8 mouse cellular contexts compared by ENCODE assay signal in genomic region chr14:61327618-61328450, GRCm38 (mm10). TPM values are rescaled to one million over a fixed set of nuclear protein-coding genes. Genes with fewer than 3 reads are reported as not detected.
DNase-seq lines count a peak whose midpoint lies in the region; ATAC-seq and TF ChIP-seq lines count a peak whose summit lies in the region.

No protein-coding gene starts in this region.

- 0 out of 2 replicates have a peak, but pooled peaks cover 4% of the 10 kb centered on the region for H3K9me3 ChIP-seq in embryonic facial prominence, embryonic 10.5 days
- no peaks in the 10 kb centered on the region for H3K9me3 ChIP-seq in intestine, postnatal 0 days (ENCODE audit: control insufficient read depth)
- peaks cover 4% of the 10 kb centered on the region for H3K9me3 ChIP-seq in megakaryocyte, embryonic 14.5 days

- ATAC-seq in intestine, postnatal 0 days: peak; percentile 63; the same call in 1 of the 2 replicates

- peaks cover 19% of the 10 kb centered on the region for H3K4me1 ChIP-seq in embryonic facial prominence, embryonic 10.5 days
- no peaks in the 10 kb centered on the region for H3K4me1 ChIP-seq in intestine, postnatal 0 days (replicated peaks; ENCODE audit: control insufficient read depth, insufficient read depth, low read length)
- peaks cover 24% of the 10 kb centered on the region for H3K4me1 ChIP-seq in megakaryocyte, embryonic 14.5 days

- peak overlapping the region; percentile 47 for H3K4me3 ChIP-seq in embryonic facial prominence, embryonic 10.5 days
- H3K4me3 ChIP-seq in intestine, postnatal 0 days (ENCODE audit: low read depth, low read length): no peak overlapping the region
- H3K4me3 ChIP-seq in megakaryocyte, embryonic 14.5 days (replicated peaks): peak overlapping the region; percentile 85

- TF ChIP-seq CTCF in intestine, postnatal 0 days (IDR thresholded peaks at IDR 0.05; ENCODE audit: low read depth): peak; percentile 36; the same call in 1 of the 2 replicates

- no peaks in the 10 kb centered on the region for H3K36me3 ChIP-seq in embryonic facial prominence, embryonic 10.5 days (replicated peaks)
- H3K36me3 ChIP-seq in intestine, postnatal 0 days (ENCODE audit: control insufficient read depth, insufficient read depth): no peaks in the 10 kb centered on the region
- no peaks in the 10 kb centered on the region for H3K36me3 ChIP-seq in megakaryocyte, embryonic 14.5 days (replicated peaks; ENCODE audit: low read length)

- H3K27me3 ChIP-seq in embryonic facial prominence, embryonic 10.5 days (replicated peaks; ENCODE audit: low read depth, poor library complexity, severe bottlenecking): no peaks in the 10 kb centered on the region
- no peaks in the 10 kb centered on the region for H3K27me3 ChIP-seq in intestine, postnatal 0 days (replicated peaks; ENCODE audit: control insufficient read depth, insufficient read depth, low read length)
- H3K27me3 ChIP-seq in megakaryocyte, embryonic 14.5 days (replicated peaks): peaks cover 10% of the 10 kb centered on the region

- H3K4me2 ChIP-seq in intestine, postnatal 0 days (replicated peaks; ENCODE audit: low read depth): peak overlapping the region; percentile 44

- intact Hi-C loops in left cerebral cortex, postnatal 14 days (cut with DNase I): no loop called here

- peak; percentile 77 for DNase-seq in adrenal gland, postnatal 14 days
- peak; percentile 62 for DNase-seq in embryonic facial prominence, embryonic 10.5 days (ENCODE audit: low spot score)
- DNase-seq in heart, adult 18-20 months: peak; percentile 81 to 90
- DNase-seq in left cerebral cortex, postnatal 14 days (ENCODE audit: low spot score in 2 of 2): peak; percentile 89 to 96
- peak; percentile 93 to 96 for DNase-seq in right cerebral cortex, postnatal 10 days (ENCODE audit: low spot score in 2 of 2)
- DNase-seq in urinary bladder, postnatal 14 days (ENCODE audit: low spot score): peak; percentile 69

- 33% methylated on average over 19 of the region's 19 CpGs for WGBS in embryonic facial prominence, embryonic 10.5 days
- 38% methylated on average over 19 of the region's 19 CpGs for WGBS in intestine, postnatal 0 days

- H3K27ac ChIP-seq in embryonic facial prominence, embryonic 10.5 days (replicated peaks): peak overlapping the region; percentile 15
- H3K27ac ChIP-seq in intestine, postnatal 0 days (ENCODE audit: low read depth, low read length): no peak overlapping the region

- no peak overlapping the region for H3K9ac ChIP-seq in intestine, postnatal 0 days (ENCODE audit: low read depth, low read length)

RNA-seq across cellular contexts. Expression of gene Arl11, which starts 18.3 kb away (rescaled TPM):
- 0.34 and 0.37 TPM in 2 replicates for total RNA-seq in adrenal gland, postnatal 14 days (2021)
- 0.30 and 0.36 TPM in 2 replicates for polyA plus RNA-seq in embryonic facial prominence, embryonic 10.5 days (2016; fragmentation: Nextera tagmentation; extraction: Ambion mirVana)
- total RNA-seq in heart, adult 18-20 months (2021): 1 to 10 TPM in 1 of 2 experiments, under 1 TPM in 1; 0.75 to 1.3 TPM
- polyA plus RNA-seq in intestine, postnatal 0 days (2015; fragmentation: Nextera tagmentation; extraction: Ambion mirVana): 1.4 and 1.5 TPM in 2 replicates
- under 1 TPM; 0.70 to 0.82 TPM for total RNA-seq in left cerebral cortex, postnatal 14 days (2021)
- 10.9 TPM in 1 of 2 replicates, not detected in the other for polyA plus RNA-seq in megakaryocyte, embryonic 14.5 days (2012; ENCODE audit: insufficient read depth, low replicate concordance)

RNA-seq across cellular contexts. Expression of gene Ebpl, which starts 32.4 kb away (rescaled TPM):
- 3.9 and 5.0 TPM in 2 replicates for total RNA-seq in adrenal gland, postnatal 14 days (2021)
- polyA plus RNA-seq in embryonic facial prominence, embryonic 10.5 days (2016; fragmentation: Nextera tagmentation; extraction: Ambion mirVana): 9.7 and 10.5 TPM in 2 replicates
- 1 to 10 TPM; 1.1 to 1.7 TPM for total RNA-seq in heart, adult 18-20 months (2021)
- 11.1 and 12.1 TPM in 2 replicates for polyA plus RNA-seq in intestine, postnatal 0 days (2015; fragmentation: Nextera tagmentation; extraction: Ambion mirVana)
- 1 to 10 TPM; 4.3 to 4.5 TPM for total RNA-seq in left cerebral cortex, postnatal 14 days (2021)
- polyA plus RNA-seq in megakaryocyte, embryonic 14.5 days (2012; ENCODE audit: insufficient read depth, low replicate concordance): 0.85 and 1.0 TPM in 2 replicates
